Mouse (Mus musculus) ES-E14 (cell line): ENCODE measurements around the gene Csnk2b.

ENCODE experiments used
- HCFC1 ChIP-seq: IDR thresholded peaks from 2 replicates; pipeline ENCODE4 v1.6.1; 2012; ENCODE audit warnings: low read length, inconsistent platforms, borderline replicate concordance; ENCODE audit not compliant: insufficient read depth
- ZNF384 ChIP-seq: IDR thresholded peaks from 2 replicates; pipeline ENCODE4 v1.6.1; 2012; ENCODE audit warnings: low read depth, low read length, inconsistent platforms

DNA sequence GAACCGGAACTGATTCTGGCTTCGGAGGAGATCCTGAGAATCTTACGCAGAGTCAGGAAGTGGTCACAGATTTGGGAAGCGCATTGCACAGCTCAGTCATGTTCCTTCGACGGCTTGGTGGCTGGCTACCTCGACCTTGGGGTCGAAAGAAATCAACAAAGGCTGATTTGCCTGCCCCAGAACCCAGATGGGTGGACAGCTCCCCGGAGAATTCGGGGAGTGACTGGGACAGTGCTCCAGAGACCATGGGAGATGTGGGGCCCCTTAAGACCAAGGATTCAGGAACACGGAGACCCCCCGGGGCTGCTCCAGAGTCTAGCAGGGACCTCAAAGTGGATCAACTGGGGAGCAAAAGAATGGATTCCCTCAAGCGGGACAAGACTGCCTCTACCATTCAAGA lies 5.2 kb upstream of the Csnk2b start:
- TF ChIP-seq ZNF384 = no peak
- TF ChIP-seq HCFC1 = no peak
